Mouse (Mus musculus) bone marrow, adult 2 months (tissue): ENCODE results near the gene Rb1. TPM values are rescaled to one million over a fixed set of nuclear protein-coding genes. Genes with fewer than 3 reads are reported as not detected.

Source experiments
- H3K27ac ChIP-seq: fragments of 200-500 bp; 2 replicates; pipeline ENCODE4 v1.5.1; 2012; ENCODE audit warnings: low read depth, mild to moderate bottlenecking, control low read depth, inconsistent platforms, low read length; ENCODE audit not compliant: control insufficient read depth, poor library complexity, insufficient read depth
- H3K4me1 ChIP-seq: fragments of 200-500 bp; 2 replicates; pipeline ENCODE4 v1.6.1; 2011; ENCODE audit warnings: low read length; ENCODE audit not compliant: control insufficient read depth, insufficient read depth
- H3K4me3 ChIP-seq: fragments of 200-500 bp; replicated peaks from 2 replicates; pipeline ENCODE3; 2011; ENCODE audit warnings: mild to moderate bottlenecking, low read depth, low read length, control low read depth; ENCODE audit not compliant: control insufficient read depth
- CTCF ChIP-seq: fragments of 200-500 bp; IDR thresholded peaks from 2 replicates; pipeline ENCODE4 v1.5.1; 2011; ENCODE audit warnings: low read length, control low read depth; ENCODE audit not compliant: control insufficient read depth, insufficient read depth
- POLR2A ChIP-seq: fragments of 200-500 bp; IDR thresholded peaks from 2 replicates; pipeline ENCODE4 v1.6.1; 2011; ENCODE audit warnings: low read depth, mild to moderate bottlenecking, control low read depth, low read length, borderline replicate concordance; ENCODE audit not compliant: control insufficient read depth
- WGBS: fragments of 180-500 bp; shearing (Covaris S2); methylation state at CpG from one replicate; pipeline ENCODE4 v1.1.7; 2018; 5-methylcytosine and 5-hydroxymethylcytosine counted together
- polyA plus RNA-seq: library from polyadenylated mRNA; stranded (reverse); fragments of >200 nt; gene quantifications from 2 replicates; pipeline ENCODE4 v1.2.4, GENCODE M21; 2011; ENCODE audit warnings: low replicate concordance; ENCODE audit not compliant: missing spikeins, insufficient read depth, insufficient read length

The Rb1 gene
- polyA plus RNA-seq, 1 experiment = 21.3 TPM

DNA sequence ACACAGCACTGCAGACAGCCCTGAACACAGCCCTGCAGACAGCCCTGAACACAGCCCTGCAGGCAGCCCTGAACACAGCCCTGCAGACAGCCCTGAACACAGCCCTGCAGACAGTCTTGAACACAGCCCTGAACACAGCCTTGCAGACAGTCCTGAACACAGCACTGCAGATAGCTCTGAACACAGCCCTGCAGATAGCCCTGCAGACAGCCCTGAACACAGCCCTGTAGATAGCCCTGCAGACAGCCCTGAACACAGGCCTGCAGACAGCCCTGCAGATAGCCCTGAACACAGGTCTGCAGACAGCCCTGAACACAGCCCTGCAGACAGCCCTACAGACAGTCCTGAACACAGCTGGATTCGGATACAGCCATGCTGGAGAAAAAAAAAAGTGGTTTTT is 150.6 kb downstream of the Rb1 start:
- 77% methylated on average over 1 of the region's 1 CpGs for WGBS
- Histone ChIP-seq H3K4me3 (no peak overlapping the region), H3K4me1 (peaks cover 2% of the 10 kb centered on the region; the same call in 1 of the 2 replicates), H3K27ac (no peak overlapping the region; the same call in 1 of the 2 replicates)
- TF ChIP-seq CTCF = no peak
- no peak for TF ChIP-seq POLR2A

DNA sequence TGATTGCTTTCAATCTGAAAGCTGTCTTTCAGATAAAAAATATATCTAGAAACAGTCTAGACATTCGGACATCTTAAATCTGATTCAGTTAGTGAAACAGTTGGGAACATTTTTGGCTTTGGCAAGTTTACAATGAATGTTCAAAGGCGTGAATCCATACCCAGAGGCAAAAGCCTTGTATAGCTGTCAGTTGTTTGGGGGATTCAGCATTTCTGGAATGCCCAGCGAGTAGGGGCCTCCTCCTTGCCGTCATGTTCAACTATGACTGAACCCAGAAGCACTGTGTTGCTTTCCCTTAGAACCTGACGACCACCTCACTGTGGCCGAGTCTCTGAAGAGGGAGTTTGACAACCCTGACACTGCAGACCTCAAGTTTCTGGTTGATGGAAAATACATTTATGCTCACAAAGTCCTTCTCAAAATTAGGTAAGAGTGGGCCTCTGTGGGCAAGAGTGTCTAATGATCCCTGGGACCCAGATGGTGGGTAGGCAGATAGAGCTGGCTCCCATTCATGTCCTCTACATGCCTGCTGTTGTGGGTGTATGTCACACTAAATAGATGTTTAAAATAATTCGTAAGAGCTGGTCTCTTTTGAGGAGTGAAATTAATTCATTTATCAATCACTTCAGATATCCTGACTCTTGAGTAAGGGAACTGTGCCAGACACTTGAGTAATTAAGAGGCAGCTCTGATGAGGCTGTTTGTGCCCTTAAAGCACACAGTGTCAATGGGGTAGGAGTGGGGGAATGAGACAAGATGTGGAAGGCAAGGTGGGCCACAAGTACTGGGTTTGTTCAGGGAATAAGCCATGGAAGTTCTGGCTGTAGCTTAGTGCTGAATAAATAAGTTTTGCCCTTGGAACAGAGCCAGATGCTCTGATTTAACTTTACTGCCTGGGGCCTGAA is 151.3 kb downstream of the Rb1 start:
- no peak for TF ChIP-seq CTCF
- no peak for TF ChIP-seq POLR2A
- WGBS = 79% methylated on average over 7 of the region's 7 CpGs
- H3K27ac ChIP-seq = no peak overlapping the region
- H3K4me3 ChIP-seq = no peak overlapping the region
- H3K4me1 ChIP-seq = peaks cover 2% of the 10 kb centered on the region; the same call in 1 of the 2 replicates

DNA sequence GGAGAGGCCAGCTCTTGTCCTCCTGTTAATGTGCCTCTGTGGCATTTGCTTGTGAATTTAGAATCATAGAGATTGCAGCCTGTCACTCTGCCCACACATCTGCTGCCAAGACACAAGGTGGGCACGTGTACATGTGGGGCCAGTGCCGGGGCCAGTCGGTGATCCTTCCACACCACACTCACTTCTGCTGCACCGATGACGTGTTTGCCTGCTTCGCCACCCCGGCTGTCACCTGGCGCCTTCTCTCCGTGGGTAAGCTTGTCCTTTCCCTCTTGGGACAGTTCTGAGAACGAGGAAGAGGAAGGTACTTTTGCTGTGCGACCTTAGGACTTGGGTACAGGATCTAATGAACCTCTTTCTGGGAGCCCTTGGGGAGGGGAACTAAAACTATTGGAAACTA is 152.0 kb downstream of the Rb1 start:
- 69% methylated on average over 11 of the region's 11 CpGs for WGBS
- Histone ChIP-seq H3K27ac (no peak overlapping the region), H3K4me3 (no peak overlapping the region)

DNA sequence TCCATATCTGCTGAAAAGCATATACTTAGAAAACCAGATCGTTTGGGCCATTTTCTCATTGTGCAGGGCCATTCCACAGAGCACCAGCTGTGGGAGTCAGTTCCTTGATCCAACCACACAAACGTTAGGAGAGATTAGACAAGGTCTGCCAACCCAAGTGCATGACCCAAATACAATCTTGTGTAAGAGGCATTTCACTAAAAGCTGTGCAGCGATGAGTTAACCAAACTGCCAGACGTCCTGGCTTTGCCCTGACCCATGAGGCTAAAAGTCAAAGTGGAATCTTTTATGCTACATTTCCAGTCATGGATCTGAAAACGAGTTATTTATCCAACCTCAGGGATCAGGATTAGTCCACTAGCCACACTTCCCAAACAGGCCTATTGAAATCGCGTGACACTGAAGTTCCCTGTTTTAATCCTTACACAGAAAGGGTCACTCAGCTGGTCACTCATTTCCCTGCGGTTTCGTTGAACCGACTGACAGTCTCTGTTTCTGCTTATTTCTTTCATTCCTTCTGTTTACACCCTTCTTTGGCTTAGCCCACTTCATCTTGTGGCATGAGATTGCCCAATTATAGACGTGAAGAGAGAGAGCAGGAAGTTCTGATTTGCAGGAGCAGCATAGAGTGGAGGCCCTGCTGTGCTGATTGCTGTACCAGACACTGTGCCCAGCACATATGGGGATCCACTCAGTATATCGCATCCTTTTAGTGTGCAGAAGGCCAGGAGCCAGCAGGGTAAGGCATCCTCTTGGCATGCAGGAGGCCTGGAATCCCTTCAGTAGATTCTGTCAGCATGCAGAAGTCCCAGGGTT is 153.2 kb downstream of the Rb1 start:
- Histone ChIP-seq H3K4me3 (no peak overlapping the region), H3K4me1 (peaks cover 2% of the 10 kb centered on the region; the same call in 1 of the 2 replicates), H3K27ac (no peak overlapping the region; the same call in 1 of the 2 replicates)
- TF ChIP-seq POLR2A (no peak), CTCF (no peak)
- 32% methylated on average over 12 of the region's 12 CpGs for WGBS

More for the DNA sequence above, 152.0 kb downstream of the Rb1 start:
- no peak for TF ChIP-seq POLR2A
- no peak for TF ChIP-seq CTCF
- peaks cover 2% of the 10 kb centered on the region; the same call in 1 of the 2 replicates for H3K4me1 ChIP-seq

GRCm38 (mm10) chr14:73169926-73170844 is 155.4 kb downstream of the Rb1 start:
- H3K4me3 ChIP-seq = no peak overlapping the region
- no peak for TF ChIP-seq CTCF
- TF ChIP-seq POLR2A = no peak
- peaks cover 2% of the 10 kb centered on the region; the same call in 1 of the 2 replicates for H3K4me1 ChIP-seq
- no peak overlapping the region for H3K27ac ChIP-seq
- 84% methylated on average over 13 of the region's 13 CpGs for WGBS

- TF ChIP-seq POLR2A (no peak), CTCF (no peak)
- H3K27ac ChIP-seq = no peak overlapping the region
- WGBS = 47% methylated on average over 6 of the region's 6 CpGs
- peaks cover 3% of the 10 kb centered on the region; the same call in 1 of the 2 replicates for H3K4me1 ChIP-seq
- H3K4me3 ChIP-seq = no peak overlapping the region
These were observed 157.0 kb downstream of the Rb1 start for GRCm38 (mm10) chr14:73168605-73169004.

- no peak overlapping the region for H3K4me3 ChIP-seq
- TF ChIP-seq POLR2A (no peak), CTCF (no peak)
- no peak overlapping the region for H3K27ac ChIP-seq
- WGBS = 82% methylated on average over 6 of the region's 6 CpGs
- H3K4me1 ChIP-seq = peaks cover 3% of the 10 kb centered on the region; the same call in 1 of the 2 replicates
These were observed 160.5 kb downstream of the Rb1 start for GRCm38 (mm10) chr14:73165136-73165535.
